ENCODE assay signal across 10 mouse cellular contexts in genomic region chr9:57811793-57812733, GRCm38 (mm10). TPM values are rescaled to one million over a fixed set of nuclear protein-coding genes. Genes with fewer than 3 reads are reported as not detected.
DNase-seq lines count a peak whose midpoint lies in the region; ATAC-seq and TF ChIP-seq lines count a peak whose summit lies in the region.
"Had no signal": no experiment of that assay in that cellular context is flagged by ENCODE, and none has a peak within 500 bp of the region (broad histone marks: within the 10 kb centered on the region; RNA-seq: fewer than 3 reads in every experiment).

No protein-coding gene starts in this region.

- H3K27ac ChIP-seq in layer of hippocampus, adult 2 months: peak overlapping the region; percentile 43; the same call in 1 of the 2 replicates
- H3K27ac ChIP-seq in embryonic facial prominence, embryonic 11.5 days (replicated peaks; ENCODE audit: low read depth, low read length): no peak overlapping the region
- peak overlapping the region; percentile 61; the same call in 1 of the 2 replicates for H3K27ac ChIP-seq in hindbrain, embryonic 11.5 days (ENCODE audit: low read depth, low read length)
- peak overlapping the region; percentile 81 for H3K27ac ChIP-seq in neural tube, embryonic 13.5 days (replicated peaks)

- ATAC-seq in embryonic facial prominence, embryonic 11.5 days (replicated peaks; ENCODE audit: insufficient number of reproducible peaks, low FRiP score, low TSS enrichment, low read depth): no peak
- no peak for ATAC-seq in hindbrain, embryonic 11.5 days (ENCODE audit: low FRiP score)
- no peak; the same call in 1 of the 2 replicates for ATAC-seq in neural tube, embryonic 13.5 days (ENCODE audit: low read depth)
- no peak for ATAC-seq in inflammation-experienced regulatory T-cells, adult 6 months

- peak; percentile 51 for TF ChIP-seq CTCF in layer of hippocampus, adult 2 months (conservative IDR thresholded peaks at IDR 0.05)

- H3K4me3 ChIP-seq in layer of hippocampus, adult 2 months: no peak overlapping the region
- H3K4me3 ChIP-seq in embryonic facial prominence, embryonic 11.5 days (ENCODE audit: low read depth, low read length): no peak overlapping the region
- no peak overlapping the region for H3K4me3 ChIP-seq in hindbrain, embryonic 11.5 days (ENCODE audit: low read depth, low read length)
- no peak overlapping the region for H3K4me3 ChIP-seq in neural tube, embryonic 13.5 days

- H3K27me3 ChIP-seq in embryonic facial prominence, embryonic 11.5 days (ENCODE audit: control insufficient read depth, insufficient read depth, low read length): no peaks in the 10 kb centered on the region
- no peaks in the 10 kb centered on the region for H3K27me3 ChIP-seq in hindbrain, embryonic 11.5 days (ENCODE audit: control insufficient read depth, insufficient read depth, low read length)
- H3K27me3 ChIP-seq in neural tube, embryonic 13.5 days: no peaks in the 10 kb centered on the region

- H3K4me1 ChIP-seq in embryonic facial prominence, embryonic 11.5 days (ENCODE audit: control insufficient read depth, insufficient read depth, low read length): peaks cover 8% of the 10 kb centered on the region
- peaks cover 3% of the 10 kb centered on the region for H3K4me1 ChIP-seq in hindbrain, embryonic 11.5 days (replicated peaks; ENCODE audit: control insufficient read depth, insufficient read depth, low read length)
- peaks cover 99% of the 10 kb centered on the region for H3K4me1 ChIP-seq in neural tube, embryonic 13.5 days (replicated peaks)

- no peaks in the 10 kb centered on the region for H3K9me3 ChIP-seq in embryonic facial prominence, embryonic 11.5 days (replicated peaks; ENCODE audit: control insufficient read depth, low read length)
- H3K9me3 ChIP-seq in hindbrain, embryonic 11.5 days (ENCODE audit: control insufficient read depth, low read length): no peaks in the 10 kb centered on the region
- no peaks in the 10 kb centered on the region for H3K9me3 ChIP-seq in neural tube, embryonic 13.5 days

- DNase-seq in layer of hippocampus, adult 2 months (ENCODE audit: low spot score in 2 of 2): no peak
- no peak for DNase-seq in layer of hippocampus, adult 18-20 months (ENCODE audit: low spot score in 2 of 2)
- peak; percentile 36 for DNase-seq in embryonic facial prominence, embryonic 11.5 days (ENCODE audit: low spot score)
- DNase-seq in hindbrain, embryonic 11.5 days (ENCODE audit: low spot score): peak; percentile 31
- no peak for DNase-seq in cerebellum, postnatal 36 days
- DNase-seq: heart, postnatal 36 days; lung, postnatal 36 days; thymus, postnatal 25 days had no signal

- WGBS in embryonic facial prominence, embryonic 11.5 days: 32% methylated on average over 8 of the region's 8 CpGs
- WGBS in hindbrain, embryonic 11.5 days: 36% methylated on average over 8 of the region's 8 CpGs
- 23% methylated on average over 8 of the region's 8 CpGs for whole genome bisulfite sequencing in neural tube, embryonic 13.5 days

- H3K9ac ChIP-seq in embryonic facial prominence, embryonic 11.5 days (replicated peaks; ENCODE audit: low read length): no peak overlapping the region
- H3K9ac ChIP-seq in hindbrain, embryonic 11.5 days (ENCODE audit: low read depth, low read length): no peak overlapping the region
- H3K9ac ChIP-seq in neural tube, embryonic 13.5 days: no peak overlapping the region

- no peak overlapping the region for H3K4me2 ChIP-seq in embryonic facial prominence, embryonic 11.5 days (ENCODE audit: low read depth, low read length)
- no peak overlapping the region for H3K4me2 ChIP-seq in hindbrain, embryonic 11.5 days (replicated peaks; ENCODE audit: low read depth, low read length)
- H3K4me2 ChIP-seq in neural tube, embryonic 13.5 days: no peak overlapping the region; the same call in 1 of the 2 replicates

- no peaks in the 10 kb centered on the region for H3K36me3 ChIP-seq in embryonic facial prominence, embryonic 11.5 days (replicated peaks; ENCODE audit: control insufficient read depth, insufficient read depth, low read depth, low read length)
- no peaks in the 10 kb centered on the region for H3K36me3 ChIP-seq in hindbrain, embryonic 11.5 days (ENCODE audit: control insufficient read depth, insufficient read depth, low read length)
- no peaks in the 10 kb centered on the region for H3K36me3 ChIP-seq in neural tube, embryonic 13.5 days

RNA-seq across cellular contexts. Expression of gene Arid3b, which starts 24.5 kb away (rescaled TPM):
- total RNA-seq in layer of hippocampus, adult 2 months (2021): 1 to 10 TPM; 8.1 to 9.2 TPM
- 1 to 10 TPM; 6.7 to 7.4 TPM for total RNA-seq in layer of hippocampus, adult 18-20 months (2021)
- polyA plus RNA-seq in embryonic facial prominence, embryonic 11.5 days (2014; fragmentation: Nextera tagmentation; extraction: Ambion mirVana): 23.2 and 24.3 TPM in 2 replicates
- polyA plus RNA-seq in hindbrain, embryonic 11.5 days (2014; fragmentation: Nextera tagmentation; extraction: Ambion mirVana): 21.9 and 27.7 TPM in 2 replicates
- polyA plus RNA-seq in neural tube, embryonic 13.5 days (2015; fragmentation: Nextera tagmentation; extraction: Ambion mirVana): 11.4 and 11.7 TPM in 2 replicates
- 10 to 100 TPM; 12.8 to 26.9 (median 20.9) TPM for polyA plus RNA-seq in inflammation-experienced regulatory T-cells, adult 6 months (2017; shearing (Covaris generic))

RNA-seq across cellular contexts. Expression of gene Clk3, which starts 46.4 kb away (rescaled TPM):
- total RNA-seq in layer of hippocampus, adult 2 months (2021): 10 to 100 TPM; 80.2 to 83.4 TPM
- 10 to 100 TPM; 75.3 to 76.6 TPM for total RNA-seq in layer of hippocampus, adult 18-20 months (2021)
- polyA plus RNA-seq in embryonic facial prominence, embryonic 11.5 days (2014; fragmentation: Nextera tagmentation; extraction: Ambion mirVana): 70.0 and 79.3 TPM in 2 replicates
- polyA plus RNA-seq in hindbrain, embryonic 11.5 days (2014; fragmentation: Nextera tagmentation; extraction: Ambion mirVana): 83.8 and 91.4 TPM in 2 replicates
- polyA plus RNA-seq in neural tube, embryonic 13.5 days (2015; fragmentation: Nextera tagmentation; extraction: Ambion mirVana): 68.6 and 76.6 TPM in 2 replicates
- 100 to 1,000 TPM in 1 of 3 experiments, 10 to 100 TPM in 2; 75.8 to 110 (median 88.0) TPM for polyA plus RNA-seq in inflammation-experienced regulatory T-cells, adult 6 months (2017; shearing (Covaris generic))

Comparison
In these comparisons a context has a peak if more than half of its experiments do, and no peak if none do; other contexts are left out.
1. DNase-seq: peak in embryonic facial prominence, embryonic 11.5 days (single experiment) and hindbrain, embryonic 11.5 days (single experiment); none in layer of hippocampus, adult 2 months (0 of 2), layer of hippocampus, adult 18-20 months (0 of 2) and cerebellum, postnatal 36 days (0 of 2).